Mouse (Mus musculus): Measurements from ENCODE around the gene Vcp.

Vcp gene

GRCm38 (mm10) chr4:43000141-43000986 lies at the start of gene Vcp:
Gene Vcp (minus strand): TSS chr4:43000507.
- DNase-seq, result peak; percentile 100

- DNase-seq, result peak; percentile 52
Measured at GRCm38 (mm10) chr4:43047231-43047630, 46.9 kb upstream of the Vcp start.

GRCm38 (mm10) chr4:43046607-43047006 lies 46.3 kb upstream of the Vcp start:
- no peak for DNase-seq

- DNase-seq, result peak; percentile 89
Measured at GRCm38 (mm10) chr4:43045659-43046302, 45.5 kb upstream of the Vcp start, which contains the start of gene Fam214b. Gene Fam214b (minus strand): TSS chr4:43046220.

- no peak for DNase-seq
Measured at GRCm38 (mm10) chr4:43045285-43045658, 45.0 kb upstream of the Vcp start.

GRCm38 (mm10) chr4:43044673-43045072 lies 44.4 kb upstream of the Vcp start:
- DNase-seq, result no peak

GRCm38 (mm10) chr4:43043644-43044357 lies 43.5 kb upstream of the Vcp start:
- peak; percentile 44 for DNase-seq

GRCm38 (mm10) chr4:43040881-43041547 lies 40.7 kb upstream of the Vcp start:
- no peak for DNase-seq

GRCm38 (mm10) chr4:43040114-43040572 lies 39.8 kb upstream of the Vcp start:
- DNase-seq, result peak; percentile 93

- no peak for DNase-seq
Measured at GRCm38 (mm10) chr4:43039609-43040008, 39.3 kb upstream of the Vcp start.

GRCm38 (mm10) chr4:43038567-43039495 lies 38.5 kb upstream of the Vcp start:
- DNase-seq, result peak; percentile 54

- DNase-seq, result no peak
Measured at GRCm38 (mm10) chr4:43037860-43038566, 37.7 kb upstream of the Vcp start.

GRCm38 (mm10) chr4:43036356-43036755 lies 36.0 kb upstream of the Vcp start:
- DNase-seq, result no peak

- DNase-seq, result no peak
Measured at GRCm38 (mm10) chr4:43035851-43036250, 35.5 kb upstream of the Vcp start.

GRCm38 (mm10) chr4:43033481-43033880 lies 33.2 kb upstream of the Vcp start:
- DNase-seq, result no peak

GRCm38 (mm10) chr4:43032501-43032900 lies 32.2 kb upstream of the Vcp start:
- DNase-seq, result no peak

GRCm38 (mm10) chr4:43031237-43031995 lies 31.1 kb upstream of the Vcp start, which contains the start of gene Stoml2:
Gene Stoml2 (minus strand): TSS chr4:43031710.
- DNase-seq, result peak; percentile 90

- DNase-seq, result no peak
Measured at GRCm38 (mm10) chr4:43030780-43031230, 30.5 kb upstream of the Vcp start.

GRCm38 (mm10) chr4:43030352-43030751 lies 30.0 kb upstream of the Vcp start:
- no peak for DNase-seq

- DNase-seq, result no peak
Measured at GRCm38 (mm10) chr4:43029749-43030148, 29.4 kb upstream of the Vcp start.

Measured in right cerebral cortex, postnatal 25 days (tissue).